Mouse (Mus musculus) lung, postnatal 0 days (tissue): ENCODE measurements at regions not wholly inside any gene's neighbourhood (a gene's known extent, or its start where the extent isn't known, plus 50 kb on each side); places are given as distances from the start of the nearest gene placed in this dataset.

Experiments
- ATAC-seq: fragments of 200-750 bp; cut with Nextera tagmentation; 2 replicates; pipeline ENCODE4 v1.8.0; 2017; ENCODE audit warnings: moderate library complexity
- DNase-seq: peaks from one replicate; pipeline ENCODE4 v3.0.0-alpha.2; 2016; ENCODE audit warnings: low spot score
- H3K27ac ChIP-seq: fragments of 300-500 bp; sonication (generic); 2 replicates; pipeline ENCODE4 v1.5.1; 2014; ENCODE audit warnings: antibody characterized with exemption, mild to moderate bottlenecking, low read length, mixed read lengths
- H3K27me3 ChIP-seq: fragments of 300-500 bp; sonication (generic); replicated peaks from 2 replicates; pipeline ENCODE4 v1.6.1; 2014; ENCODE audit warnings: low read length, mixed read lengths; ENCODE audit not compliant: insufficient read depth
- H3K36me3 ChIP-seq: fragments of 300-500 bp; sonication (generic); 2 replicates; pipeline ENCODE4 v1.6.1; 2014; ENCODE audit warnings: low read length, mixed read lengths; ENCODE audit not compliant: insufficient read depth
- H3K4me1 ChIP-seq: fragments of 300-500 bp; sonication (generic); 2 replicates; pipeline ENCODE4 v1.6.1; 2014; ENCODE audit warnings: antibody characterized with exemption, low read depth, low read length, mixed read lengths; ENCODE audit not compliant: insufficient read depth
- H3K4me2 ChIP-seq: fragments of 300-500 bp; sonication (generic); replicated peaks from 2 replicates; pipeline ENCODE4 v1.6.1; 2014; ENCODE audit warnings: low read depth, mild to moderate bottlenecking, low read length, moderate library complexity, mixed read lengths
- H3K4me3 ChIP-seq: fragments of 300-500 bp; sonication (generic); 2 replicates; pipeline ENCODE4 v1.5.1; 2014; ENCODE audit warnings: low read depth, low read length
- H3K9ac ChIP-seq: fragments of 300-500 bp; sonication (generic); replicated peaks from 2 replicates; pipeline ENCODE4 v1.6.1; 2014; ENCODE audit warnings: low read depth, mild to moderate bottlenecking
- H3K9me3 ChIP-seq: fragments of 300-500 bp; sonication (generic); 2 replicates; pipeline ENCODE4 v1.6.1; 2016; ENCODE audit warnings: low read length, mixed read lengths
- CTCF ChIP-seq: IDR thresholded peaks from 2 replicates; pipeline ENCODE4 v1.5.1; 2016; ENCODE audit warnings: antibody characterized with exemption, mild to moderate bottlenecking
- EP300 ChIP-seq: IDR thresholded peaks from 2 replicates; pipeline ENCODE4 v1.6.1; 2016; ENCODE audit warnings: antibody characterized with exemption, mild to moderate bottlenecking, control low read depth
- WGBS: fragments of 180-500 bp; shearing (Covaris S2); extraction: QIAGEN DNeasy Blood & Tissue Kit; methylation state at CpG from one replicate; pipeline ENCODE4 v1.1.7; 2014; 5-methylcytosine and 5-hydroxymethylcytosine counted together

GRCm38 (mm10) chr6:31613590-31614319 is 50.0 kb upstream of the Podxl start:
- H3K27ac ChIP-seq, result peak overlapping the region; percentile 60
- no peak overlapping the region for H3K4me2 ChIP-seq
- H3K4me3 ChIP-seq, result no peak overlapping the region
- no peaks in the 10 kb centered on the region for H3K36me3 ChIP-seq
- H3K9ac ChIP-seq, result no peak overlapping the region
- no peaks in the 10 kb centered on the region for H3K27me3 ChIP-seq
- no peaks in the 10 kb centered on the region for H3K9me3 ChIP-seq
- H3K4me1 ChIP-seq, result peaks cover 11% of the 10 kb centered on the region; the same call in 1 of the 2 replicates
- DNase-seq (peak; percentile 37), ATAC-seq (peak; percentile 51)
- WGBS, result 31% methylated on average over 13 of the region's 13 CpGs
- TF ChIP-seq CTCF (no peak), EP300 (no peak)
